Mouse (Mus musculus) ES-Bruce4 (cell line): ENCODE measurements at regions not wholly inside any gene's neighbourhood (a gene's known extent, or its start where the extent isn't known, plus 50 kb on each side); places are given as distances from the start of the nearest gene placed in this dataset.

ENCODE experiments used
- CTCF ChIP-seq: IDR thresholded peaks from one replicate; pipeline ENCODE4 v1.8.1; 2011; ENCODE audit warnings: low read depth, low read length
- EP300 ChIP-seq: IDR thresholded peaks from 2 replicates; pipeline ENCODE4 v1.6.1; 2011; ENCODE audit warnings: low read depth, low read length; ENCODE audit not compliant: insufficient read depth
- POLR2A ChIP-seq: IDR thresholded peaks from one replicate; pipeline ENCODE4 v1.8.1; 2011; ENCODE audit warnings: low read length; ENCODE audit not compliant: insufficient read depth

- no peak for TF ChIP-seq CTCF
- no peak for TF ChIP-seq POLR2A
- no peak for TF ChIP-seq EP300
Measured at GRCm38 (mm10) chr5:17021636-17022035, 230.0 kb downstream of the Gm28710 start.
